Mouse (Mus musculus) cortical plate, adult 2 months (tissue): ENCODE measurements around the gene Scrn2.

Experiments used
- CTCF ChIP-seq: fragments of 200-500 bp; IDR thresholded peaks from 2 replicates; pipeline ENCODE4 v1.5.1; 2011; ENCODE audit warnings: mild to moderate bottlenecking, control low read depth, low read length; ENCODE audit not compliant: insufficient read depth; ENCODE audit errors: extremely low read depth
- POLR2A ChIP-seq: fragments of 200-500 bp; IDR thresholded peaks from 2 replicates; pipeline ENCODE4 v1.6.1; 2011; ENCODE audit warnings: mild to moderate bottlenecking, low read length, control low read depth; ENCODE audit not compliant: insufficient read depth; ENCODE audit errors: extremely low read depth

DNA sequence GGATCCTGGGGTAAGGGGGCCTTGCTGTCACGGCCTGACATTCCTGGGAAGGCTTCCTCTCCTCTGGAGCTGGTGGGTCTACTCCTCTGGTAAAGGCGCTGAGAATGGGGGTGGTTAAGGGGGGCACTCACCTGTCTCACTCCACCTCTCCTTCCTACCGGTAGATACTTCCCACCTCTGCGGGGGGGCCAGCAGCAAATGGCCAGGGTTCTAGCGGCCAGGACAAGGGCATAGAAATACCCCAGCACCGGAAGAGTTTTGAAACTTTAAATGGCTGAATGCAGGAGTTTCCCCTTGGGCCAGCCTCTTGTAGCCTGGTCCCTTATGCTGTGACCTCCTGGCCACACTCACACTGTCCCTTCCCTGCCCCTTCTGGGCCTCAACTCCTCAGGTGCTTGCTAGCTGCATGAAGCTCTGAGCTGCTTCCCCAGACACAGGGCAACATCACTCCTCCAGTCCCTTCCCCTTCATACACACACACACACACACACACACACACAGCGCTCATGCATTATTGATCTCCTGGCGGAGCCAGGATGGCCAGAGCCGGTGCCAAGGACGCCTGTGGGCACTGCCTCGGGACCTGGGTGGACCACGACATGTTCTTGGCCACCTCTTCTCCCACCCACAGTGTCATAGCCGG, 21.3 kb downstream of the Scrn2 start:
- TF ChIP-seq POLR2A (no peak), CTCF (no peak)
